Mouse (Mus musculus) CH12.LX (cell line): ENCODE data around the gene Ptchd3. TPM values are rescaled to one million over a fixed set of nuclear protein-coding genes. Genes with fewer than 3 reads are reported as not detected.

ENCODE experiments used
- DNase-seq: peaks from one replicate; pipeline ENCODE4 v3.0.0-alpha.2; 2013; ENCODE audit errors: extremely low read depth
- H3K27ac ChIP-seq: 2 replicates; pipeline ENCODE4 v1.5.1; 2012; ENCODE audit warnings: low read depth, mild to moderate bottlenecking, control low read depth, moderate library complexity; ENCODE audit not compliant: insufficient read depth
- H3K27me3 ChIP-seq: replicated peaks from 2 replicates; pipeline ENCODE3; 2012; ENCODE audit warnings: inconsistent platforms
- H3K36me3 ChIP-seq, 2 experiments: replicated peaks in 1 of 2; 2 replicates each; pipeline versions ENCODE3 to v1.6.1; 2012; ENCODE audit warnings: inconsistent platforms in 1 of 2, low read length in 1 of 2, mild to moderate bottlenecking in 1 of 2, mixed read lengths in 1 of 2, moderate library complexity in 1 of 2; ENCODE audit not compliant: control insufficient read depth in 1 of 2, insufficient read depth in 1 of 2
- H3K4me1 ChIP-seq, 2 experiments: 2 replicates each; pipeline ENCODE4 v1.6.1; 2012; ENCODE audit warnings: inconsistent platforms in 1 of 2, moderate library complexity in 1 of 2; ENCODE audit not compliant: insufficient read depth in 2 of 2, control insufficient read depth in 1 of 2
- H3K4me2 ChIP-seq: 2 replicates; pipeline ENCODE4 v1.6.1; 2012; ENCODE audit warnings: low read depth, mild to moderate bottlenecking, control low read depth; ENCODE audit not compliant: poor library complexity, insufficient read depth, severe bottlenecking
- H3K4me3 ChIP-seq, 3 experiments: fragments of 150-350 bp in 1 of 3; sonication (generic) in 1 of 3; replicated peaks in 1 of 3; 2 replicates each; pipeline versions ENCODE3 to v1.5.1; 2011 to 2012; ENCODE audit warnings: low read depth in 2 of 3, low read length in 2 of 3, mild to moderate bottlenecking in 2 of 3, moderate library complexity in 2 of 3, control low read depth in 1 of 3, improper control_type of control experiment in 1 of 3, inconsistent platforms in 1 of 3, mixed read lengths in 1 of 3; ENCODE audit not compliant: poor library complexity in 1 of 3
- H3K79me2 ChIP-seq: replicated peaks from 2 replicates; pipeline ENCODE4 v1.6.1; 2012; ENCODE audit warnings: mild to moderate bottlenecking, moderate library complexity; ENCODE audit not compliant: control insufficient read depth, poor library complexity, insufficient read depth, severe bottlenecking; ENCODE audit errors: extremely low read depth
- H3K9ac ChIP-seq: 2 replicates; pipeline ENCODE4 v1.6.1; 2012; ENCODE audit warnings: low read depth, mild to moderate bottlenecking, control low read depth, moderate library complexity; ENCODE audit not compliant: insufficient read depth
- H3K9me3 ChIP-seq: replicated peaks from 2 replicates; pipeline ENCODE3; 2012; ENCODE audit warnings: low read length, inconsistent platforms, mixed read lengths
- CHD1 ChIP-seq: IDR thresholded peaks from 2 replicates; pipeline ENCODE4 v1.6.1; 2012; ENCODE audit warnings: low read depth, low read length, improper control_type of control experiment, inconsistent platforms
- E2F4 ChIP-seq: IDR thresholded peaks from 2 replicates; pipeline ENCODE4 v1.6.1; 2011; ENCODE audit warnings: low read depth, low read length, improper control_type of control experiment; ENCODE audit not compliant: insufficient replicate concordance
- ELF1 ChIP-seq: IDR thresholded peaks from 2 replicates; pipeline ENCODE4 v1.6.1; 2014; ENCODE audit warnings: low read depth, mild to moderate bottlenecking, inconsistent platforms, low read length, improper control_type of control experiment
- GABPA ChIP-seq: IDR thresholded peaks from 2 replicates; pipeline ENCODE4 v1.6.1; 2012; ENCODE audit warnings: low read depth, low read length, improper control_type of control experiment, inconsistent platforms; ENCODE audit not compliant: insufficient replicate concordance
- JUN ChIP-seq: IDR thresholded peaks from 2 replicates; pipeline ENCODE4 v1.6.1; 2011; ENCODE audit warnings: low read depth, mild to moderate bottlenecking, low read length, improper control_type of control experiment, moderate library complexity; ENCODE audit not compliant: insufficient read depth
- JUND ChIP-seq: conservative IDR thresholded peaks from 2 replicates; pipeline ENCODE4 v1.6.1; 2011; ENCODE audit warnings: low read depth, low read length, improper control_type of control experiment
- KAT2A ChIP-seq: IDR thresholded peaks from 2 replicates; pipeline ENCODE4 v1.6.1; 2012; ENCODE audit warnings: low read length, improper control_type of control experiment, inconsistent platforms; ENCODE audit not compliant: insufficient replicate concordance
- MAFK ChIP-seq: IDR thresholded peaks from 2 replicates; pipeline ENCODE4 v1.6.1; 2011; ENCODE audit warnings: low read length, improper control_type of control experiment; ENCODE audit not compliant: insufficient replicate concordance
- MEF2A ChIP-seq: IDR thresholded peaks from 2 replicates; pipeline ENCODE4 v1.6.1; 2014; ENCODE audit warnings: low read depth, mild to moderate bottlenecking, inconsistent platforms, low read length, improper control_type of control experiment, borderline replicate concordance
- MXI1 ChIP-seq: IDR thresholded peaks from 2 replicates; pipeline ENCODE4 v1.6.1; 2011; ENCODE audit warnings: mild to moderate bottlenecking, low read depth, low read length, improper control_type of control experiment
- NELFE ChIP-seq: IDR thresholded peaks from 2 replicates; pipeline ENCODE4 v1.6.1; 2011; ENCODE audit warnings: low read depth, low read length, improper control_type of control experiment
- POLR2A ChIP-seq: IDR thresholded peaks from 2 replicates; pipeline ENCODE4 v1.6.1; 2011; ENCODE audit warnings: low read depth, mild to moderate bottlenecking, improper control_type of control experiment, low read length
- RAD21 ChIP-seq: IDR thresholded peaks from 2 replicates; pipeline ENCODE4 v1.6.1; 2011; ENCODE audit warnings: low read depth, mild to moderate bottlenecking, low read length, improper control_type of control experiment, moderate library complexity
- RCOR1 ChIP-seq: conservative IDR thresholded peaks from 2 replicates; pipeline ENCODE4 v1.6.1; 2012; ENCODE audit warnings: low read depth, mild to moderate bottlenecking, inconsistent platforms, low read length, improper control_type of control experiment
- SIN3A ChIP-seq: IDR thresholded peaks from 2 replicates; pipeline ENCODE4 v1.6.1; 2012; ENCODE audit warnings: low read length, improper control_type of control experiment, inconsistent platforms
- SMC3 ChIP-seq: IDR thresholded peaks from 2 replicates; pipeline ENCODE4 v1.6.1; 2011; ENCODE audit warnings: low read depth, low read length, improper control_type of control experiment
- TCF12 ChIP-seq: IDR thresholded peaks from 2 replicates; pipeline ENCODE4 v1.6.1; 2014; ENCODE audit warnings: low read depth, mild to moderate bottlenecking, inconsistent platforms, low read length, improper control_type of control experiment
- UBTF ChIP-seq: IDR thresholded peaks from 2 replicates; pipeline ENCODE4 v1.6.1; 2012; ENCODE audit warnings: low read depth, mild to moderate bottlenecking, inconsistent platforms, low read length, improper control_type of control experiment, moderate library complexity
- ZC3H11A ChIP-seq: IDR thresholded peaks from 2 replicates; pipeline ENCODE4 v1.6.1; 2012; ENCODE audit warnings: low read depth, mild to moderate bottlenecking, inconsistent platforms, low read length, improper control_type of control experiment
- ZMIZ1 ChIP-seq: IDR thresholded peaks from 2 replicates; pipeline ENCODE4 v1.6.1; 2012; ENCODE audit warnings: low read depth, mild to moderate bottlenecking, inconsistent platforms, low read length, improper control_type of control experiment
- ZNF384 ChIP-seq: IDR thresholded peaks from 2 replicates; pipeline ENCODE4 v1.6.1; 2012; ENCODE audit warnings: low read depth, low read length, improper control_type of control experiment, inconsistent platforms
- dilution Hi-C: fragments of 300-500 bp; cut with MboI; formaldehyde crosslinking; loops from 2 replicates; pipeline ENCODE4 v1.14.3; 2020; ENCODE audit warnings: low sequenced_read_pairs; ENCODE audit not compliant: extremely low pct_unique_long_range_greater_than_20kb, extremely low pct_ligation_motif_present
- in situ Hi-C: fragments of 300-500 bp; cut with MboI; formaldehyde crosslinking; loops from 3 replicates; pipeline ENCODE4 v1.14.3; 2019; ENCODE audit warnings: low sequenced_read_pairs, low pct_ligation_motif_present, low pct_unique_long_range_greater_than_20kb, mixed read lengths
- polyA plus RNA-seq: library from polyadenylated mRNA; unstranded; fragments of >175 nt; gene quantifications from 2 replicates; pipeline ENCODE4 v1.2.1, GENCODE M21; 2012; ENCODE audit warnings: low read depth; ENCODE audit not compliant: insufficient read length
- total RNA-seq, 2 experiments: library from RNA; depleted of rRNA; stranded (reverse); fragments of 300-350 nt in 1 of 2; fragments of >200 nt in 1 of 2; gene quantifications; 2 replicates each; pipeline ENCODE4 v1.2.3; 2012 to 2014

Gene Ptchd3
- total RNA-seq (2012; rRNA removed) (not detected in 2 replicates), total RNA-seq (2014; rRNA removed) (not detected in 2 replicates), polyA plus RNA-seq (not detected in 2 replicates)

GRCm38 (mm10) chr11:121829947-121830346, at the start of gene Ptchd3:
Gene Ptchd3 (plus strand): TSS chr11:121830247.
- no peak within 1 kb of the TSS for H3K4me2 ChIP-seq
- dilution Hi-C loops: no loop called here
- no peaks in the 10 kb centered on the region for H3K4me1 ChIP-seq
- DNase-seq: no peak
- no peaks in the 10 kb centered on the region for H3K36me3 ChIP-seq
- no peak within 1 kb of the TSS for H3K27ac ChIP-seq
- H3K27me3 ChIP-seq: peaks cover 28% of the 10 kb centered on the region
- in situ Hi-C loops: no loop called here
- no peak within 1 kb of the TSS for H3K9ac ChIP-seq
- no peaks in the 10 kb centered on the region for H3K79me2 ChIP-seq
- TF ChIP-seq E2F4 (no peak), JUN (no peak), SMC3 (no peak), GABPA (no peak), JUND (no peak), KAT2A (no peak), NELFE (no peak), ZMIZ1 (no peak), ZC3H11A (no peak)
- H3K4me3 ChIP-seq: no peak within 1 kb of the TSS
- H3K9me3 ChIP-seq: peaks cover 13% of the 10 kb centered on the region

- Histone ChIP-seq H3K27me3 (no peaks in the 10 kb centered on the region), H3K27ac (no peak overlapping the region)
- dilution Hi-C loops: no loop called here
Observed at GRCm38 (mm10) chr11:121781831-121782230, 48.2 kb upstream of the Ptchd3 start.

GRCm38 (mm10) chr11:121787456-121787855, 42.6 kb upstream of the Ptchd3 start:
- TF ChIP-seq MXI1 (no peak), SIN3A (no peak), TCF12 (no peak), E2F4 (no peak), JUN (no peak), NELFE (no peak), MEF2A (no peak), ZC3H11A (no peak), SMC3 (no peak), MAFK (no peak), KAT2A (no peak), CHD1 (no peak), RAD21 (no peak)

More at GRCm38 (mm10) chr11:121781831-121782230, 48.2 kb upstream of the Ptchd3 start:
- H3K9ac ChIP-seq: no peak overlapping the region
- in situ Hi-C loops: no loop called here
- no peaks in the 10 kb centered on the region for H3K79me2 ChIP-seq
- no peak overlapping the region for H3K4me3 ChIP-seq
- no peak for TF ChIP-seq NELFE
- TF ChIP-seq UBTF: no peak
- TF ChIP-seq MAFK: no peak
- no peak for TF ChIP-seq SMC3
- TF ChIP-seq RCOR1: no peak
- no peak for TF ChIP-seq ELF1
- no peak for TF ChIP-seq POLR2A
- TF ChIP-seq MEF2A: no peak
- TF ChIP-seq ZNF384: no peak
- H3K4me1 ChIP-seq: peaks cover 0 to 6% of the 10 kb centered on the region in 2 experiments; a peak in 2 of 4 replicates
- no peak for DNase-seq
- H3K9me3 ChIP-seq: no peaks in the 10 kb centered on the region
- no peak overlapping the region for H3K4me2 ChIP-seq
- H3K36me3 ChIP-seq: no peaks in the 10 kb centered on the region

More at GRCm38 (mm10) chr11:121787456-121787855, 42.6 kb upstream of the Ptchd3 start:
- no peak for DNase-seq
- no peak overlapping the region for H3K27ac ChIP-seq
- H3K36me3 ChIP-seq: no peaks in the 10 kb centered on the region
- dilution Hi-C loops (no loop called here), in situ Hi-C loops (no loop called here)
- no peak overlapping the region for H3K4me2 ChIP-seq
- H3K79me2 ChIP-seq: no peaks in the 10 kb centered on the region
- no peaks in the 10 kb centered on the region for H3K9me3 ChIP-seq
- no peak overlapping the region for H3K9ac ChIP-seq
- H3K4me3 ChIP-seq: no peak overlapping the region
- peaks cover 0 to 8% of the 10 kb centered on the region in 2 experiments; a peak in 2 of 4 replicates for H3K4me1 ChIP-seq
- no peaks in the 10 kb centered on the region for H3K27me3 ChIP-seq
